Mouse (Mus musculus) neural tube, embryonic 14.5 days (tissue): Measurements from ENCODE around the gene Kctd6. TPM values are rescaled to one million over a fixed set of nuclear protein-coding genes. Genes with fewer than 3 reads are reported as not detected.

Source experiments
- ATAC-seq: fragments of 200-750 bp; cut with Nextera tagmentation; 2 replicates; pipeline ENCODE4 v1.8.0; 2017; ENCODE audit warnings: low read depth, mild to moderate bottlenecking, moderate TSS enrichment, moderate library complexity
- H3K27ac ChIP-seq: fragments of 300-500 bp; sonication (generic); 2 replicates; pipeline ENCODE4 v1.5.1; 2014; ENCODE audit warnings: low read depth, mild to moderate bottlenecking, control low read depth, low read length, moderate library complexity, mixed read lengths
- H3K27me3 ChIP-seq: fragments of 300-500 bp; sonication (generic); 2 replicates; pipeline ENCODE4 v1.6.1; 2014; ENCODE audit warnings: low read length; ENCODE audit not compliant: control insufficient read depth, insufficient read depth
- H3K36me3 ChIP-seq: fragments of 300-500 bp; sonication (generic); 2 replicates; pipeline ENCODE4 v1.6.1; 2014; ENCODE audit warnings: low read length, mixed read lengths; ENCODE audit not compliant: control insufficient read depth, insufficient read depth
- H3K4me1 ChIP-seq: fragments of 300-500 bp; sonication (generic); 2 replicates; pipeline ENCODE4 v1.6.1; 2014; ENCODE audit warnings: low read length; ENCODE audit not compliant: control insufficient read depth, insufficient read depth
- H3K4me2 ChIP-seq: fragments of 300-500 bp; sonication (generic); 2 replicates; pipeline ENCODE4 v1.6.1; 2014; ENCODE audit warnings: mild to moderate bottlenecking, low read depth, low read length, control low read depth
- H3K4me3 ChIP-seq: fragments of 300-500 bp; sonication (generic); 2 replicates; pipeline ENCODE4 v1.5.1; 2014; ENCODE audit warnings: low read depth, low read length, control low read depth, mixed read lengths
- H3K9ac ChIP-seq: fragments of 300-500 bp; sonication (generic); replicated peaks from 2 replicates; pipeline ENCODE4 v1.6.1; 2014; ENCODE audit warnings: low read depth, mild to moderate bottlenecking, control low read depth, low read length, mixed read lengths
- H3K9me3 ChIP-seq: fragments of 300-500 bp; sonication (generic); 2 replicates; pipeline ENCODE4 v1.6.1; 2016; ENCODE audit warnings: low read length; ENCODE audit not compliant: control insufficient read depth
- WGBS: fragments of 180-500 bp; shearing (Covaris S2); extraction: QIAGEN DNeasy Blood & Tissue Kit; methylation state at CpG from one replicate; pipeline ENCODE4 v1.1.7; 2014; 5-methylcytosine and 5-hydroxymethylcytosine counted together
- polyA plus RNA-seq: library from polyadenylated mRNA; unstranded; fragments of >200 nt; fragmentation: Nextera tagmentation; extraction: Ambion mirVana; gene quantifications from 2 replicates; pipeline ENCODE4 v1.2.1, GENCODE M21; 2014

Gene Kctd6
- polyA plus RNA-seq, 1 experiment from 2014 or later: 10.8 TPM

GRCm38 (mm10) chr14:8219876-8220275 lies 5.9 kb downstream of the Kctd6 start:
- Histone ChIP-seq H3K4me3 (no peak overlapping the region), H3K9me3 (no peaks in the 10 kb centered on the region), H3K4me1 (peaks cover 20% of the 10 kb centered on the region), H3K27ac (no peak overlapping the region), H3K36me3 (no peaks in the 10 kb centered on the region), H3K9ac (no peak overlapping the region), H3K4me2 (no peak overlapping the region), H3K27me3 (peaks cover 2% of the 10 kb centered on the region; the same call in 1 of the 2 replicates)
- no peak for ATAC-seq
- 41% methylated on average over 11 of the region's 11 CpGs for WGBS

GRCm38 (mm10) chr14:8220306-8220705 lies 6.4 kb downstream of the Kctd6 start:
- 66% methylated on average over 7 of the region's 7 CpGs for WGBS

GRCm38 (mm10) chr14:8220912-8221311 lies 7.0 kb downstream of the Kctd6 start:
- Histone ChIP-seq H3K4me2 (no peak overlapping the region), H3K4me1 (peaks cover 10% of the 10 kb centered on the region), H3K4me3 (no peak overlapping the region), H3K27ac (no peak overlapping the region), H3K27me3 (peaks cover 2% of the 10 kb centered on the region; the same call in 1 of the 2 replicates), H3K36me3 (no peaks in the 10 kb centered on the region), H3K9ac (no peak overlapping the region), H3K9me3 (no peaks in the 10 kb centered on the region)
- ATAC-seq: no peak
- WGBS: 93% methylated on average over 2 of the region's 2 CpGs

More at GRCm38 (mm10) chr14:8220306-8220705, 6.4 kb downstream of the Kctd6 start:
- Histone ChIP-seq H3K36me3 (no peaks in the 10 kb centered on the region), H3K9ac (no peak overlapping the region), H3K4me2 (no peak overlapping the region), H3K27me3 (peaks cover 2% of the 10 kb centered on the region; the same call in 1 of the 2 replicates), H3K4me1 (peaks cover 16% of the 10 kb centered on the region), H3K9me3 (no peaks in the 10 kb centered on the region), H3K4me3 (no peak overlapping the region), H3K27ac (no peak overlapping the region)
- ATAC-seq: no peak

GRCm38 (mm10) chr14:8222561-8222960 lies 8.6 kb downstream of the Kctd6 start:
- 94% methylated on average over 16 of the region's 16 CpGs for WGBS
- no peak overlapping the region for H3K4me2 ChIP-seq
- no peaks in the 10 kb centered on the region for H3K27me3 ChIP-seq

GRCm38 (mm10) chr14:8223506-8224293 lies 9.8 kb downstream of the Kctd6 start:
- Histone ChIP-seq H3K27me3 (no peaks in the 10 kb centered on the region), H3K9me3 (no peaks in the 10 kb centered on the region), H3K9ac (no peak overlapping the region), H3K4me3 (no peak overlapping the region), H3K4me1 (peaks cover 5% of the 10 kb centered on the region), H3K36me3 (no peaks in the 10 kb centered on the region), H3K4me2 (no peak overlapping the region), H3K27ac (no peak overlapping the region)
- WGBS: 91% methylated on average over 10 of the region's 10 CpGs
- no peak for ATAC-seq

More at GRCm38 (mm10) chr14:8222561-8222960, 8.6 kb downstream of the Kctd6 start:
- Histone ChIP-seq H3K36me3 (no peaks in the 10 kb centered on the region), H3K27ac (no peak overlapping the region), H3K4me1 (peaks cover 10% of the 10 kb centered on the region), H3K9ac (no peak overlapping the region), H3K9me3 (no peaks in the 10 kb centered on the region), H3K4me3 (no peak overlapping the region)
- ATAC-seq: no peak

- no peaks in the 10 kb centered on the region for H3K4me1 ChIP-seq
- no peak overlapping the region for H3K27ac ChIP-seq
- no peak for ATAC-seq
- 88% methylated on average over 2 of the region's 2 CpGs for WGBS
- no peaks in the 10 kb centered on the region for H3K9me3 ChIP-seq
- no peaks in the 10 kb centered on the region for H3K36me3 ChIP-seq
- H3K27me3 ChIP-seq: no peaks in the 10 kb centered on the region
- no peak overlapping the region for H3K4me3 ChIP-seq
- no peak overlapping the region for H3K4me2 ChIP-seq
- H3K9ac ChIP-seq: no peak overlapping the region
Measured at GRCm38 (mm10) chr14:8224805-8225204, 10.9 kb downstream of the Kctd6 start.

- no peaks in the 10 kb centered on the region for H3K36me3 ChIP-seq
- no peak overlapping the region for H3K9ac ChIP-seq
- H3K4me2 ChIP-seq: no peak overlapping the region
- no peak for ATAC-seq
- no peaks in the 10 kb centered on the region for H3K4me1 ChIP-seq
- 85% methylated on average over 9 of the region's 9 CpGs for WGBS
- H3K27ac ChIP-seq: no peak overlapping the region
- H3K4me3 ChIP-seq: no peak overlapping the region
- no peaks in the 10 kb centered on the region for H3K27me3 ChIP-seq
- H3K9me3 ChIP-seq: no peaks in the 10 kb centered on the region
Measured at GRCm38 (mm10) chr14:8229367-8230019, 15.6 kb downstream of the Kctd6 start.

- Histone ChIP-seq H3K27me3 (no peaks in the 10 kb centered on the region), H3K4me1 (no peaks in the 10 kb centered on the region), H3K4me3 (no peak overlapping the region), H3K9ac (no peak overlapping the region), H3K27ac (no peak overlapping the region), H3K4me2 (no peak overlapping the region), H3K9me3 (no peaks in the 10 kb centered on the region), H3K36me3 (no peaks in the 10 kb centered on the region)
- WGBS: 93% methylated on average over 6 of the region's 6 CpGs
- no peak for ATAC-seq
Measured at GRCm38 (mm10) chr14:8232155-8232910, 18.4 kb downstream of the Kctd6 start.
